Mouse (Mus musculus): ENCODE results near the gene B020011L13Rik. TPM values are rescaled to one million over a fixed set of nuclear protein-coding genes. Genes with fewer than 3 reads are reported as not detected.
"Not testable (repeated sequence)": the region's sequence is repeated elsewhere in the genome, so short reads cannot be mapped to it uniquely, and the experiment has no call there.

Gene B020011L13Rik
- total RNA-seq (2022): not detected

- DNase-seq (ENCODE audit: low spot score in 2 of 2): not testable (repeated sequence)
Measured at GRCm38 (mm10) chr1:117780833-117781232, at the start of gene B020011L13Rik. TSS of gene B020011L13Rik (plus strand) at chr1:117781133.

GRCm38 (mm10) chr1:117816271-117816670 lies 35.3 kb downstream of the B020011L13Rik start:
- DNase-seq (ENCODE audit: low spot score in 2 of 2): not testable (repeated sequence)

GRCm38 (mm10) chr1:117829781-117830180 lies 48.8 kb downstream of the B020011L13Rik start, which contains the start of gene Gm28360:
TSS of gene Gm28360 (plus strand) at chr1:117830081.
- DNase-seq (ENCODE audit: low spot score in 2 of 2): not testable (repeated sequence)

GRCm38 (mm10) chr1:117851718-117852117 lies 70.8 kb downstream of the B020011L13Rik start:
- not testable (repeated sequence) for DNase-seq (ENCODE audit: low spot score in 2 of 2)

Other genes with a start within 250 kb of the B020011L13Rik start
- gene Gm28363, start 84.0 kb upstream of the B020011L13Rik start, total RNA-seq (2022): not detected
- gene Gm28360, start 48.9 kb downstream of the B020011L13Rik start, total RNA-seq (2022): not detected
- gene Gm28168, start 146.9 kb downstream of the B020011L13Rik start, total RNA-seq (2022): not detected
- not detected for gene Gm7145, start 184.8 kb downstream of the B020011L13Rik start, total RNA-seq (2022)

Measured in gastrocnemius, adult 8-10 months (tissue).